Mouse (Mus musculus) regulatory T cell (primary cell): ENCODE measurements around the gene Kdm4a.

Experiments used
- in situ Hi-C: fragments of 300-600 bp; cut with MboI, MseI; formaldehyde crosslinking; loops from one replicate; pipeline ENCODE4 v1.15.1; 2025; ENCODE audit warnings: high pct_unique_total_duplicates

Gene Kdm4a

GRCm38 (mm10) chr4:118117565-118117964 is 62.3 kb downstream of the Kdm4a start:
- in situ Hi-C loops, result no loop called here

GRCm38 (mm10) chr4:118116098-118116497 is 63.7 kb downstream of the Kdm4a start:
- in situ Hi-C loops, result no loop called here

GRCm38 (mm10) chr4:118115132-118115531 is 64.7 kb downstream of the Kdm4a start:
- in situ Hi-C loops, result no loop called here

- in situ Hi-C loops, result no loop called here
These were observed 67.2 kb downstream of the Kdm4a start for GRCm38 (mm10) chr4:118112601-118113000.

- in situ Hi-C loops, result no loop called here
These were observed 70.2 kb downstream of the Kdm4a start for GRCm38 (mm10) chr4:118109649-118110048.

DNA sequence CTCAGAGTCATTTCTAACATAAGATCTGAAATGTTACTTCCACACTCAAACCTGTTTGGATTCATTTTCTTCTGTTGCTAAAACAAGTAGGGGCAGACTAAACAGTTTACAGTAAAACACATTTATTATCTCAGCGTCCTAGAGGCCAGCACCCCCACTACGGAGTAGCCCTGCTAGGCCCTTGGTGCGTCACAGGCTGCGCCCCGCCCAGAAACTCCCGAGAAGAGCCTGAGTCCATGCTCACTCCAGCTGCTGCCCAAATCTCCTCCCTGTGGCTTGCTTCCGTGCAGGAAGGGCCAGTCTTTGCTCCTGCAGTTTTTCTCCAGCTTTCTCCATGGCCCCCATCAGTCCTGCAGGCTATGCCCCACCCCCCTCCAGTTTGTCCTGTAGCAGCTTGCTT is 71.1 kb downstream of the Kdm4a start:
- in situ Hi-C loops, result no loop called here

DNA sequence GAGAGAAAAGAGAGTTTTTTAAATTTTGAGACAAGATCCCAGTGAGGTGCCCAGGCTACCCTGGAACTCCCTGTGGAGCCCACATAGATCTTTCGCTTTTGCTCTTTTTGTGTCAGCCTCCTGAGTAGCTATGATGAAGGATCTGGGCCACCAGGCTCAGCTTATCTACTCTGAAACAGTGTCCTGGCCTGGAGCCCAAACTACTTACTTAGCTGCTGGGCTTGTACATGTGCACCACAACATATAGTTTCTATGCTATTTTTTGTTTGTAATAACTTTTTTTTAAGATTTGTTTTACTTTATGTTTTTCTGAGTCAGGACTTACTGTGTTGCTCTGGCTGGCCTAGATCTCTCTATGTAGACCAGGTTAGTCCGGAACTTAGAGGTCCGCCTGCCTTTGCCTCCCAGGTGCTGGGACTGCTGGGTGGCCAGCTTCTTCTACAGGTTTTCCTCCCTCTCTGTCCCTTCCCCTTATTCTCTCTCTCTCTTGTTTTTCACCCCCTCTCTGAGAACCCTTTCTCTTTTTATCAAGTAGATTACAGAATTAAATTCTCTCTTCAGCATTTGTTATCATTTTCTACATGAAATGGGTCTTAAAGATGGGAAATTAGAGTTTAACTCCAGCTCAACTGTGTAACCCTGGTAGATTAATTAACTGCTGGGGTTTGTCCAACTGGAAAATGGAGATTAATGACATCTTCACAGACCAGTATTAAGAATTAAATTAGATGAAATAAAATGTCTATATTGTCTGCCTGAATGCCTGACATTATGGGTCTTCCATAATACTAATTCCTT is 74.4 kb downstream of the Kdm4a start:
- in situ Hi-C loops, result no loop called here

DNA sequence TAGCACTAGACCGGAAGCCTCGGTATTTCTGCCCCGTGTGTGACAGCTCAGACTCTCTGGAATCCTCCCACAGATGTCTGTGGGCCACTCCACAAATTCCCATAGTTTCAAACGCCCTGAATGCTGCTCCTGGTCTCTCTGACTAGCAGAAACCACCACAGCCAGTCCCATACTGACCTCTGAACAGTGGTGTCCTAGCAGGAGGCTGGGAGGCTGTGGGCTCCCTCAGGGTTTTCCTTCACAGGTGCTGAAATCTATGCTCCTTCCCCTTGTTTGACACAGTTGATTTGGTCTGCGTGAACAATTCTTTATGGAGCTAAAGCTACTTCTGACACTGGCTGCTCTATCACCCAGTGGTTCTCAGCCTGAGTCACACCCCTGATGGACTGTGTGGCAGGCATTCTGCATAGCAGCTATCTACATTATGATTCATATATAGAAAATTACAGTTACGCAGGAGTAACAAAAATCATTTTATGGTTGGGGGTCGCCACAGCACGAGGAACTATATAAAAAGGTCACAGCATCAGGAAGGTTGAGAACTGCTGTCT is 76.5 kb downstream of the Kdm4a start:
- in situ Hi-C loops, result no loop called here

DNA sequence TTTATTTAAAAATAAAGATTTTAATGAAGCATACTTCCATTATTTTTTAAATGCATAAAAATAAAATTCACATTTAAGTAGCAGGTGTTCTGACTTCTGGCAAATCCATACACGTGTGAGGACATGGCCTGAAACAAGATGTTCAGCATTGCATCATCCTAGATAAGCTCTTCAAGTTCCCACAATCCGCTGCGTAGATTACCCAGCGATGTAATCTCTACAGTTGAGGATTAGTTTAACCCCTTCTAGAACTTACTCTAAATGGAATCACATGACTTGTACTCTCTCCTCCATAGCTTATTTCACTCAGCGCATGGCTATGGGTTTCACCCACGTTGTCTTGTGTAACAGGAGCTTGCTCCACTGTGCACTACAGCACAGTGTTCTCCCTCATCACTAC is 78.3 kb downstream of the Kdm4a start:
- in situ Hi-C loops, result no loop called here

GRCm38 (mm10) chr4:118099637-118100364 is 80.0 kb downstream of the Kdm4a start:
- in situ Hi-C loops, result no loop called here

DNA sequence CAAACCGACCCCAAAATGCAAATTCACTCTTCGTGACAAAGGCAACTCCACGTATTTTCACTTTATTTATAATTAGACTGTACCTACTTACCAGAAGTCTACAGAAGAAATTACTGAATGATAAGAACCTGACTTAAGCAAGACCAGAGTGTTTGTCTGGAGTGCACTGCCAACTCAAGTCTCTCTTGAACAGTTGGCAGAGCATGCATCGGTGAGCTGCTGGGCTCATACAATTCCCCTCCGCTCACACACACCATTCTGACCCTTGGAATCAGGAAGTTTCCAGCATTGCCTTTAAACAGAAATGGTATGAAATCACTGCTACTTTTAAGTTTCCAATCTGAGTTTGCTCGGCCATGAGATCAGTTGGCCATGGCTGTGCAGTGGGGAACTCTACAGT is 81.3 kb downstream of the Kdm4a start:
- in situ Hi-C loops, result no loop called here

DNA sequence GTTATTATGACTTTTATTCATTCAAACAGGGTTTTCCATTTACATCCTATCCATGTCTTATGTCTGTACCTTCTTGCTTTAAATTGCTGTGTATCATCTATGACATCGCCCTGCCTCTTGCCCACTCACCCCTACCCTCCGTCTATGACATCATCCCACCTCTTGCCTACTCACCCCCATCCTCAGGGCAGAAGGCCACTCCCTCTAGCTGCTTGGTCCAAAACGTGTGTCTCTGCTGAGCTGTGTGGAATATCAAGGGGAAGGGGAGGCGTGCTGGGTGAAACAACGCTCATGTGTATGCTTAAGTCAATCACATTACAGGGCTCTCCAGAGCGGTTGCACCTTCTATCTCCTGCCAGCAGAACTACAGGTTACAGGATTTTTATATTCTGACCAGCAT is 83.8 kb downstream of the Kdm4a start:
- in situ Hi-C loops, result no loop called here

GRCm38 (mm10) chr4:118092784-118093457 is 86.9 kb downstream of the Kdm4a start:
- in situ Hi-C loops, result no loop called here

DNA sequence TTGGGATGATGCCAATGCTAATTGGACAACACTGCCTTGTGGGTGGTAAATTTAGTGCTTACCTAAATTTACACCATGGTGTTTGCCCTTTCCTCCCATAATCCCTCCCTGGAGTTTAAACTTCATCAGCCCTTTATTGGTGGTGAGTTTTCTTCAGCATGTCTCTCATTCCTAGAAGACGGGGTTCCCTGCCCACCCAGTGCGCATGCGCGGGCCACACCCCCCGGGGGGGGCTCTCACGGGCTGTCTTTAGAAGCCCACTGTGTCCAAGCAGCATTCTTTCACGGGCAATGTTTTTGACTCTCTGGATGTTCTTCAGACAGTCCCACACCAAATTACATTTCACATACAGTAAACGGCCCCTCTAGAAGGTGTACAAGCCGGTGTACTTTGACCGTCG is 89.4 kb downstream of the Kdm4a start:
- in situ Hi-C loops, result no loop called here

- in situ Hi-C loops, result loop anchor here (5.0 to 10.0 kb wide), 2 partner anchors 163 to 195 kb away; partner anchors contain the start of gene Artn
These were observed 89.9 kb downstream of the Kdm4a start for GRCm38 (mm10) chr4:118089939-118090338.

DNA sequence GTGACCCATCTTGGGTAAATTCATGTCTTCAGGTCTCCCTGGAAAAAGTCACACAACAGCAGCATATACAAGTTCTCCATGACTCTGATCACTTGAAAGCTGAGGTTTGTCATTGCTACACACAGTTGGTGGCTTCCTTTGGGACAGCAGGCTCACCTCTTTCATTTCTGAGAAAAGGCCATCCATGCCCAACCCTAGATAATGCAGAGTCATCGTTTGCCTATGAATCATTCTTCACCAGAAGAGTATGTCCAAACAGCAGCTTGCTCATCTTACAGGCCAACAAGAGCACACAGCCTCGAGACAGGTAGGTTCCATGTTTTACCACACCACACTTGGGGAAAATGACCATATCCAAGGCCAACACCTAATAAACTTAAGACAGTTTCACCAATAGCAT is 91.1 kb downstream of the Kdm4a start:
- in situ Hi-C loops, result loop anchor here (5.0 to 10.0 kb wide), 2 partner anchors 161 to 196 kb away; partner anchors contain the start of gene Artn
